Mouse (Mus musculus) olfactory bulb, adult 2 months (tissue): Measurements from ENCODE around the gene Zbtb22.

ENCODE experiments used
- CTCF ChIP-seq: fragments of 200-500 bp; IDR thresholded peaks from 2 replicates; pipeline ENCODE4 v1.5.1; 2012; ENCODE audit warnings: low read depth, mild to moderate bottlenecking, low read length, moderate library complexity; ENCODE audit not compliant: insufficient read depth
- POLR2A ChIP-seq: fragments of 200-500 bp; IDR thresholded peaks from 2 replicates; pipeline ENCODE4 v1.6.1; 2012; ENCODE audit warnings: mild to moderate bottlenecking, low read depth, low read length, moderate library complexity; ENCODE audit not compliant: insufficient read depth

- TF ChIP-seq POLR2A (no peak), CTCF (no peak)
Observed at GRCm38 (mm10) chr17:33892429-33892828, 23.3 kb upstream of the Zbtb22 start.
